Mouse (Mus musculus): Measurements from ENCODE around the gene Ncor1. TPM values are rescaled to one million over a fixed set of nuclear protein-coding genes. Genes with fewer than 3 reads are reported as not detected.

Ncor1 gene
- total RNA-seq, 4 experiments from 2014 or later: 125 to 148 (median 138) TPM

DNA sequence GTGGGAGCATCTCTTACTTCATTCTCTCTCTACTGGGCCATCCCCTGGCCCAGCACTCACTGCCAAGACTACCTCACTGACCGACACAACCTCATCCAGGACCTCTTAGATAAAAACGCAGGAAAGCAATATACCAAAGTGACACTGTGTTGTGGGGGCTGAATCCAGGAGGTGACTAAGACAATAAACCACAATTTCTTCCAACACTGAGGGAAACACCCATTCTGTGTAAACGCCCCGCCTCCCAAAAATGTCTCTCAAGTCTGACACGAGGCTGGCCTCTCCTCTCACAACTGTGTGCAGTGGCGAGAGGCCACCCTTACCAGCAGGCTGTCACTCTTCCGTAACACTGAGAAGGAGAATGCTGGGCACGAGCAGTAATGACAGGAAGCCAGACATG lies 190.0 kb downstream of the Ncor1 start:
- DNase-seq (ENCODE audit: low spot score): no peak

DNA sequence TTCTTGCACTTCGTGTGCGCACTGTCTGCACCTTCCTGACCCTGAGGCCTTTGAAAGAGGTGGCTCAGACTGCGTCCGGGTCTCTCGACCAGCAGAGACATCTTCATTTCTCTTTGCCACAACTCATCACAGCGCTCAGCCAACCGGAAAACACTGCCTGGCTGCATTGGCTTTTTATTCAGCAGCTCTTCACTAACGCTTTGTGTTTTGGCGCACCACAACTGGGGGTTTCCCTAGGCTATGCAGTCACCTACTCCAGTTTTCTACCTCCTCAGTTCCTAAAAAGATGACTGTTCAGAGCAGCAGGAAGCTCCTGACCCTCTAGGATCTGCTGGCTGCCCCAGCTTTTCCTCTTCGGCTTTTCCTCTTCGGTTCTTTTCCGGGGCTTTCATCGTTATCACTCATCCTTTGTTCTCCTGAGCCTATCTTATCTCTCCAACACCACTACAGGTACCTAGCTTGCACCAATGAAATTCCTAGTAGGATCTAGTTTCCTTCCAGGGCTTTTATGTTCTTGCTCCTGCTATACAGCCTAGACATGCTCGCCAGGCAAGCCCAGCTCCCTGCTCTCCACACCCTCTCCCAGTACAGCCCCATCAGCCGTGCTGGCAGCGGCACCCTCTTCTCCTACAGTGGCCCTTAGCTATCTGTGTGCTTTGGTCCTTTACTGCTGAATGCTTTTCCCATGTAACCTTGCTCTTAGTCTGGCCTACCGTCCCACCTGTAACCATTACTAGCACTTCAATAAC lies 191.7 kb downstream of the Ncor1 start:
- DNase-seq (ENCODE audit: low spot score): no peak

Other genes starting within 250 kb of the Ncor1 start
- gene Adora2b, start 209.6 kb downstream of the Ncor1 start, total RNA-seq (2022): under 1 TPM; 0.33 to 1.00 (median 0.68) TPM
- 10 to 100 TPM; 17.0 to 19.5 (median 18.2) TPM for gene Zswim7, start 177.2 kb downstream of the Ncor1 start, total RNA-seq (2022)
- 10 to 100 TPM; 40.0 to 43.4 (median 42.4) TPM for gene Ttc19, start 177.1 kb downstream of the Ncor1 start, total RNA-seq (2022)
- 1 to 10 TPM; 3.1 to 3.8 (median 3.3) TPM for gene Pigl, start 81 bp downstream of the Ncor1 start, total RNA-seq (2022)
- gene Cenpv, start 80.7 kb upstream of the Ncor1 start, total RNA-seq (2022): 10 to 100 TPM; 21.2 to 27.5 (median 24.5) TPM
- gene Ubb, start 92.6 kb upstream of the Ncor1 start, total RNA-seq (2022): 100 to 1,000 TPM; 692 to 761 (median 719) TPM
- gene Trpv2, start 115.9 kb upstream of the Ncor1 start, total RNA-seq (2022): 1 to 10 TPM; 1.6 to 4.1 (median 1.8) TPM
- 1 to 10 TPM; 3.1 to 4.5 (median 3.7) TPM for gene Lrrc75a, start 190.0 kb upstream of the Ncor1 start, total RNA-seq (2022)
- gene Mmgt2, start 190.1 kb upstream of the Ncor1 start, total RNA-seq (2022): 1 to 10 TPM; 5.1 to 5.9 (median 5.7) TPM